Mouse (Mus musculus): ENCODE measurements at regions not wholly inside any gene's neighbourhood (a gene's known extent, or its start where the extent isn't known, plus 50 kb on each side); places are given as distances from the start of the nearest gene placed in this dataset.

DNA sequence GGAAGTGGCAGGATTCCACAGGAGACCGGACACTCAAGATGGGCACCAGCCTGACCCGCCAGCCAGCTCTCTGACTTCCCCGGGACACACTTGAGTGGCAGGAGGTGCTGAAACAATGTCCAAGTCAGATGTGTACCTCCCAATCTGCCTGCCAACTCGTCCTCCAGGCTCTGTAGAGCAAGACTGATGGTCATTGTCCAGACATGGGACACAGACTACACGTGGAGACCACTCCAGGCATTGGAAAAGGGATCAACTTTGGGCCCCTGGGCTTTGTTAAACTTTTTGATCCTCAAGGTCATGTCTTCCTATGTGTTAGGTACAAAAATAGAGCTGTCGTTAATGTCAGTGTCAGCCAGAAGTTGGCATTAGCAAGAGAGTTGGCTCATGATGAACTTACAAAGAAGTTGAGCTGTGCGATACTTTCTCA lies 214.6 kb downstream of the 3100002H09Rik start:
- Histone ChIP-seq H3K4me1 (ENCODE audit: control insufficient read depth, insufficient read depth, low read length) (peaks cover 7% of the 10 kb centered on the region; the same call in 1 of the 2 replicates), H3K27me3 (ENCODE audit: control insufficient read depth, insufficient read depth, low read depth, low read length) (no peaks in the 10 kb centered on the region), H3K9me3 (replicated peaks; ENCODE audit: control insufficient read depth, low read length, poor library complexity, severe bottlenecking) (no peaks in the 10 kb centered on the region), H3K27ac (ENCODE audit: low read length) (no peak overlapping the region), H3K9ac (ENCODE audit: low read depth, low read length) (no peak overlapping the region), H3K4me3 (ENCODE audit: low read depth, low read length) (no peak overlapping the region), H3K4me2 (ENCODE audit: low read length) (no peak overlapping the region), H3K36me3 (ENCODE audit: control insufficient read depth, insufficient read depth, low read length) (no peaks in the 10 kb centered on the region)
- WGBS = 83% methylated on average over 7 of the region's 7 CpGs
- ATAC-seq = no peak

DNA sequence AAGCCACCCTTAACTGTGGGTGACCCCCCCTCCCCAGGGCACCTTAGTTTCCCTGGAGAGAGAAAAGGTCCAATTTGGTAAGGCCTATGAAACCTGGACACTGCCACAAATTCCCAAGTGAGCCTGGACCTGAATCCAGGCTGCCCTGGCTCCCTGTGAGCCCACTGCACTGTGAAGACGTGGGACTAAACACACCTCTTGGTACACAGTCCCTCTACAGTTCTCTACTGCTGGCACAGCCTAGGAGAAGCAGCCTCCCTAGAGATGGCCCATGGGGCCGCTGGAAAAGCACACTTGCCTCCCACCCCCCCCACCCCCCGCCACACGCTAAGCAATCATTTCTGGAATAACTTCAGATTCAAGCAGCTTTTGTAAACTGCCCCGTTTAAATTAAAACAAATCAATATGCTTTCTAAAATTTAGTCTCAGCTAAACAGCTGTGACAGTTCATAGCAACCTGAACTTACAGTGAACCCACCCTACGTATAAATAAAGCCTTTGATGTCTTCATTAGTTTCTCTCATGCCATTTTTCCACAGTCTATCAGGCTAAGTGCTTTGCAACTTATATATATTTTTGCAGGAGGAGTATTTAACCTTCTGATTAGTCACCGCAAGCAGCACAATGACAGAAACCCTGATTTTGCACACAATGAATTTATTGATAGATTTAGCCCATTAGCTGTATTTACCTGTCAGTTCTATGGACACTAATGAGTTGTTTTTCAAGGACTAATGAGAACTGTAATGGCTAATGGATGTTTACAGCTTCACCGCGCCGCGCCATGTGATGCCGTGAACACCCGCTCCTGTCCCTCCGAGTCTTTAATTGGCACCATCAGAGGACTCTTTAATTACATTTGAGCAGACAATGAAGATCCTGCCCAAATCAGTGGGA lies 215.3 kb downstream of the 3100002H09Rik start:
- WGBS = 73% methylated on average over 14 of the region's 14 CpGs
- Histone ChIP-seq H3K36me3 (ENCODE audit: control insufficient read depth, insufficient read depth, low read length) (no peaks in the 10 kb centered on the region), H3K9ac (ENCODE audit: low read depth, low read length) (no peak overlapping the region), H3K27ac (ENCODE audit: low read length) (no peak overlapping the region), H3K4me2 (ENCODE audit: low read length) (no peak overlapping the region), H3K4me1 (ENCODE audit: control insufficient read depth, insufficient read depth, low read length) (0 out of 2 replicates have a peak, but pooled peaks cover 2% of the 10 kb centered on the region), H3K27me3 (ENCODE audit: control insufficient read depth, insufficient read depth, low read depth, low read length) (no peaks in the 10 kb centered on the region), H3K9me3 (replicated peaks; ENCODE audit: control insufficient read depth, low read length, poor library complexity, severe bottlenecking) (no peaks in the 10 kb centered on the region), H3K4me3 (ENCODE audit: low read depth, low read length) (no peak overlapping the region)
- ATAC-seq = no peak

DNA sequence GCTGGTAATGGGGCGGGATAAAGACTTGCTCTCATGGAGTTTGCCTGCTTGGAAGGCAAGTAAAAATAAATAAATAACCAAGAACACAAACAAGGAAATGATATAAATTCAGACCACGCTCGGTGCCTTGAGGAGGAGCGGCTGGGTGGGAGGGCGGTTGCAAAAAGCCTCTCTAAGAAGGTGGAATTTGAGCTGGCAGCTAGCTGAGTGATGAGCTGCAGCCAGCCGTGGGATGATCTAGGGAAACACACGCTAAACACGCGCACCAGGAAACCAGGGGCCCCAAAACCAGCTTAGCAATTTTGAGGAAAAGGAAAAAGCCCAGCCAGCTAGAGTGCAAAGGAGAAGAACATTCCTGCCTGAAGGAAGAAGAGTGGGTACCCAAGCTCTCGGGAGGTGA lies 217.0 kb downstream of the 3100002H09Rik start:
- Histone ChIP-seq H3K4me3 (ENCODE audit: low read depth, low read length) (no peak overlapping the region), H3K27me3 (ENCODE audit: control insufficient read depth, insufficient read depth, low read depth, low read length) (no peaks in the 10 kb centered on the region), H3K9me3 (replicated peaks; ENCODE audit: control insufficient read depth, low read length, poor library complexity, severe bottlenecking) (no peaks in the 10 kb centered on the region), H3K27ac (ENCODE audit: low read length) (no peak overlapping the region), H3K36me3 (ENCODE audit: control insufficient read depth, insufficient read depth, low read length) (no peaks in the 10 kb centered on the region), H3K4me2 (ENCODE audit: low read length) (no peak overlapping the region), H3K4me1 (ENCODE audit: control insufficient read depth, insufficient read depth, low read length) (0 out of 2 replicates have a peak, but pooled peaks cover 2% of the 10 kb centered on the region), H3K9ac (ENCODE audit: low read depth, low read length) (no peak overlapping the region)
- 62% methylated on average over 10 of the region's 10 CpGs for WGBS
- no peak for ATAC-seq

DNA sequence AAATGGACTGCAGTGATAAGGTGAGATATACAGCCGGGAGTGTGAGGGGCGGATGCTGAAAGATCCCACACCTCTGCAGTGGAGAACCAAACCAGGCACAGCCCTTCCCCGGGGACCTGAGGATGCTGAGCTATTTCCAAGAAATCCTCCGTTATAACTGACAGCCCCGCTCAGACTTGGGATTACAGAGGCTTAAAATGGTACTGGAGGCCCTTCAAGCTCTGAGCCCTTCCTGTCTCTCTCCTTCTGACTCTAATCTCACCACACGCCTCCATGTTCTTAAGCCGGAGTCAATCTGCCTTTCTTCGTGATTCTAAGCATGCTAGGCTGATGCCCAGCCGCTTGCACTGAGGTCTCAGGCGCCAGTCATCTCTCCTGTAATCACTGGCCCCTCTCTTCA lies 221.5 kb downstream of the 3100002H09Rik start:
- Histone ChIP-seq H3K4me2 (ENCODE audit: low read length) (no peak overlapping the region), H3K27me3 (ENCODE audit: control insufficient read depth, insufficient read depth, low read depth, low read length) (no peaks in the 10 kb centered on the region), H3K9ac (ENCODE audit: low read depth, low read length) (no peak overlapping the region), H3K36me3 (ENCODE audit: control insufficient read depth, insufficient read depth, low read length) (no peaks in the 10 kb centered on the region), H3K4me3 (ENCODE audit: low read depth, low read length) (no peak overlapping the region), H3K9me3 (replicated peaks; ENCODE audit: control insufficient read depth, low read length, poor library complexity, severe bottlenecking) (no peaks in the 10 kb centered on the region), H3K4me1 (ENCODE audit: control insufficient read depth, insufficient read depth, low read length) (no peaks in the 10 kb centered on the region), H3K27ac (ENCODE audit: low read length) (no peak overlapping the region)
- no peak for ATAC-seq
- 70% methylated on average over 10 of the region's 10 CpGs for WGBS

DNA sequence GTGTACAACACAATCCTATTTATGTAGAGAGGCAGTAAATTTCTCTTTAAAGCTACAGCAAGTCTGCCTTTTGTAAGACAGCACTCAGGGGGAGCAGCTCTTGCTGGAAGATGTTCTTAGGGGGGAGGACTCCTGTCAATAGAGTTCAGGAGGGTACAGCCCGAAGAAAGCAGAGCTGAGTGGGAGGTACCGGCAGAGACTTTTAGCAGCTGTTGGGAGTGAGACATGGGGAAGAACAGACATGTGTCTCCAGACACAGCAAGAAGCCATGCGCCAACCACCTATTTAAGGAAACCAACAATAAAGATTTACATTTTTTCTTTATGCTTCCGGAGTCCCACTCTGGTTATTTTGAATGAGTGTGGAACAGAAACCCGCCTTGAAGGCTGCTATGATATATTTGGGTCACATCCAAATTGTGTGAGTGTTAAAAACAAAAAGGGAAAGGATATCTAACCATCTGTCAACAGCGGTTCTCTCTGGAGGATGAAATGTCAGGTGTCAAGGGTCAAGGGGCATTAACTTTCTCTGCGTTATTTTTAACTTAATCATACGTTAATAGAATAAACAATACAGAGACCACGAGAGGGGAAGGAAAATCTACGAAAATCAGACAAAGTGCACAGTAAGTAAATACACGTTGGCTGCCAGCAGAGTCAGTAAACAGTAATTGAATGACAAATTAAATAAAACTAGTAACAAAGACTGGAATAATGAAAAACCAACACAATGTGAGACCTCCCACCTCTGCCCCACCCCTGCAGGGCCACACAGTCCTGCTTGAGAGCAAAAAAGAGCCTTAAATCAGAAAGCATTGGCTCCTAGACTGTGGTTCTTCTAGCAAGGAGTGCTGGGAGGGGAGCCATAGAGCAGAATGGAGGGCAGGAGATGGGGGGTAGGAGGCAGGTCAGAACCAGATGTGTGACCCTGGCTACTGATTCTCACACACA lies 225.2 kb downstream of the 3100002H09Rik start:
- no peak overlapping the region for H3K4me2 ChIP-seq (ENCODE audit: low read length)
- no peak overlapping the region for H3K9ac ChIP-seq (ENCODE audit: low read depth, low read length)
- H3K36me3 ChIP-seq (ENCODE audit: control insufficient read depth, insufficient read depth, low read length) = no peaks in the 10 kb centered on the region
- whole genome bisulfite sequencing = 38% methylated on average over 11 of the region's 11 CpGs
- no peaks in the 10 kb centered on the region for H3K27me3 ChIP-seq (ENCODE audit: control insufficient read depth, insufficient read depth, low read depth, low read length)
- ATAC-seq = no peak
- H3K4me1 ChIP-seq (ENCODE audit: control insufficient read depth, insufficient read depth, low read length) = no peaks in the 10 kb centered on the region
- H3K27ac ChIP-seq (ENCODE audit: low read length) = no peak overlapping the region
- H3K4me3 ChIP-seq (ENCODE audit: low read depth, low read length) = no peak overlapping the region
- H3K9me3 ChIP-seq (replicated peaks; ENCODE audit: control insufficient read depth, low read length, poor library complexity, severe bottlenecking) = no peaks in the 10 kb centered on the region

DNA sequence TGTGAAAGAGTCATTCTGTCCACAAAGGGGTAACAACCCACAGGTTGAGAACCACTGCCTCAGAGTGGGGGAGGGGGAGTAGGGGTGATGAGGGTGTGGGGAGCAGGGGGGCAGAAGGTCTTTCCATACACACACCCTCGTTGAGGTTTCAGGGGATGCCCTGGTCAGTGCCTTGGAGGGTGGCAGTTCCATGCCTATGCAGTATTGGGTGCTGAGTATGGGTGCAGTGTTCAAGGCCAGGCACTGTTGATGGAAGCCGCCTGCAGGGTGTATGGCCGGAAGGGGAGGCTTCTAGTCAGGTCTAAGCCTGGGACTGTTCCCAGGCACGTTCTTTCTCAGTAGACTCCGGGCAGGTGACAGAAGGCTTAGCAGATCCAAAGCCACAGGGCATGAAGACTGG lies 234.1 kb downstream of the 3100002H09Rik start:
- H3K27me3 ChIP-seq (ENCODE audit: control insufficient read depth, insufficient read depth, low read depth, low read length) = no peaks in the 10 kb centered on the region
- 78% methylated on average over 5 of the region's 5 CpGs for WGBS
- peaks cover 2% of the 10 kb centered on the region; the same call in 1 of the 2 replicates for H3K4me1 ChIP-seq (ENCODE audit: control insufficient read depth, insufficient read depth, low read length)
- no peak overlapping the region for H3K9ac ChIP-seq (ENCODE audit: low read depth, low read length)
- ATAC-seq = no peak
- H3K36me3 ChIP-seq (ENCODE audit: control insufficient read depth, insufficient read depth, low read length) = no peaks in the 10 kb centered on the region
- no peak overlapping the region for H3K4me2 ChIP-seq (ENCODE audit: low read length)
- no peak overlapping the region for H3K27ac ChIP-seq (ENCODE audit: low read length)
- no peak overlapping the region for H3K4me3 ChIP-seq (ENCODE audit: low read depth, low read length)
- no peaks in the 10 kb centered on the region for H3K9me3 ChIP-seq (replicated peaks; ENCODE audit: control insufficient read depth, low read length, poor library complexity, severe bottlenecking)

DNA sequence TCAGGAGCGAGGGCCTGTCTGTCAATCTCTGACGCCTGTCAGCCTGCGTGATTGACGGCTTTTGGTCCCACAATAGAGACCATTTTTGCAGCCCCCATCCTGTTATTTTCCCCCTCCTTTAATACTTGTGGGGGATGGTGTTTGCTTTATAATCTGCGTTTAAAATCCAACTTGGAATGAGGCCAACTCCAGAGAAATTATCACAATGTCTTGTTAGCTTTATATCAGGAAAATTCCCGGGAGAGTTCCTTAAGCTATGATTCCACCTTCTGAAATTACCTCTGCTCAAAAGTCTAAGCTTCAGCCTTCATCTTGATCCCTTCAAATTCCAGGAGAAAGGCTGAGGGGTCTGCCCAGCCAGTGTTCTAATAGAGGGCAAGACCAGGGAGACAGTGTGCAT lies 235.0 kb downstream of the 3100002H09Rik start:
- Histone ChIP-seq H3K9ac (ENCODE audit: low read depth, low read length) (no peak overlapping the region), H3K27ac (ENCODE audit: low read length) (no peak overlapping the region), H3K4me3 (ENCODE audit: low read depth, low read length) (no peak overlapping the region), H3K9me3 (replicated peaks; ENCODE audit: control insufficient read depth, low read length, poor library complexity, severe bottlenecking) (no peaks in the 10 kb centered on the region), H3K4me1 (ENCODE audit: control insufficient read depth, insufficient read depth, low read length) (peaks cover 2% of the 10 kb centered on the region; the same call in 1 of the 2 replicates), H3K27me3 (ENCODE audit: control insufficient read depth, insufficient read depth, low read depth, low read length) (no peaks in the 10 kb centered on the region), H3K4me2 (ENCODE audit: low read length) (no peak overlapping the region), H3K36me3 (ENCODE audit: control insufficient read depth, insufficient read depth, low read length) (no peaks in the 10 kb centered on the region)
- ATAC-seq = no peak
- WGBS = 48% methylated on average over 6 of the region's 6 CpGs

DNA sequence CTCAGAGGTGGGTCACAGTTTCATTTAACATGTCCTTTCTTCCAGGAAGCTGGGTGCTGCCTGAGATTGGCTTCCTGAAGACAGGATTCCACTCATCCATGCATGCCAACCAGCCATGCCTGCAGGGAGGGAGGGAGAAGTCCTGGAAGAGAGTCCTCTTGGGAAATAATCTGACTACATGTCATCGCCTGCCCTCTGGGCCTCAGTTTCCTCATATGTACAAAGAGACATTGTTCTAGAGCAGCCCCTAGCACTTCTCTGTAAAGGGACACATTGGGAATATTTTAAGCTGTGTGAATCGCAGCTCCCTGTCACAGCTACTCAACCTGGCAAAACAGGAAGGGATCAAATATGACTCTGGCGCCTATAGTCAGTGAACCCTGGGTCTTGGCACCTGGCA lies 241.8 kb downstream of the 3100002H09Rik start:
- H3K4me3 ChIP-seq (ENCODE audit: low read depth, low read length) = no peak overlapping the region
- no peaks in the 10 kb centered on the region for H3K9me3 ChIP-seq (replicated peaks; ENCODE audit: control insufficient read depth, low read length, poor library complexity, severe bottlenecking)
- H3K36me3 ChIP-seq (ENCODE audit: control insufficient read depth, insufficient read depth, low read length) = no peaks in the 10 kb centered on the region
- no peak overlapping the region for H3K9ac ChIP-seq (ENCODE audit: low read depth, low read length)
- no peak overlapping the region for H3K27ac ChIP-seq (ENCODE audit: low read length)
- ATAC-seq = no peak
- 86% methylated on average over 3 of the region's 3 CpGs for WGBS
- peaks cover 3% of the 10 kb centered on the region; the same call in 1 of the 2 replicates for H3K4me1 ChIP-seq (ENCODE audit: control insufficient read depth, insufficient read depth, low read length)
- H3K4me2 ChIP-seq (ENCODE audit: low read length) = no peak overlapping the region
- H3K27me3 ChIP-seq (ENCODE audit: control insufficient read depth, insufficient read depth, low read depth, low read length) = no peaks in the 10 kb centered on the region

All from midbrain, embryonic 16.5 days (tissue).